Mouse (Mus musculus) kidney, adult 8-10 months (tissue): ENCODE results near the gene Arhgap35.

ENCODE experiments used
- DNase-seq, 2 experiments: peaks; one replicate each; pipeline ENCODE4 v3.0.0; 2022

Gene Arhgap35

GRCm38 (mm10) chr7:16517198-16517597 is 97.6 kb downstream of the Arhgap35 start:
- DNase-seq: no peak

GRCm38 (mm10) chr7:16507284-16507683 is 107.5 kb downstream of the Arhgap35 start:
- peak; percentile 44 to 75 for DNase-seq

GRCm38 (mm10) chr7:16505226-16505593 is 109.6 kb downstream of the Arhgap35 start:
- no peak for DNase-seq

- peak; percentile 8 to 17 for DNase-seq
Observed at GRCm38 (mm10) chr7:16504573-16505225, 110.1 kb downstream of the Arhgap35 start.

GRCm38 (mm10) chr7:16501571-16501970 is 113.2 kb downstream of the Arhgap35 start:
- DNase-seq: no peak

- DNase-seq: no peak
Observed at GRCm38 (mm10) chr7:16499671-16500104, 115.1 kb downstream of the Arhgap35 start.

- DNase-seq: no peak
Observed at GRCm38 (mm10) chr7:16496260-16496659, 118.5 kb downstream of the Arhgap35 start.

GRCm38 (mm10) chr7:16493361-16493760 is 121.4 kb downstream of the Arhgap35 start:
- DNase-seq: peak; percentile 11 to 50

- DNase-seq: no peak
Observed at GRCm38 (mm10) chr7:16492211-16492610, 122.6 kb downstream of the Arhgap35 start.

GRCm38 (mm10) chr7:16491759-16492158 is 123.0 kb downstream of the Arhgap35 start:
- peak; percentile 37 to 68 for DNase-seq

GRCm38 (mm10) chr7:16489948-16490347 is 124.8 kb downstream of the Arhgap35 start:
- DNase-seq: peak in 1 of 2 experiments; percentile 44

- no peak for DNase-seq
Observed at GRCm38 (mm10) chr7:16488816-16489215, 126.0 kb downstream of the Arhgap35 start.

GRCm38 (mm10) chr7:16477628-16478027 is 137.2 kb downstream of the Arhgap35 start, which contains the start of gene Npas1:
TSS of gene Npas1 (minus strand) at chr7:16477728.
- DNase-seq: no peak

- no peak for DNase-seq
Observed at GRCm38 (mm10) chr7:16476600-16476989, 138.2 kb downstream of the Arhgap35 start.

- no peak for DNase-seq
Observed at GRCm38 (mm10) chr7:16475764-16476599, 138.8 kb downstream of the Arhgap35 start.

- DNase-seq: no peak
Observed at GRCm38 (mm10) chr7:16475321-16475720, 139.5 kb downstream of the Arhgap35 start.

- no peak for DNase-seq
Observed at GRCm38 (mm10) chr7:16474445-16474844, 140.3 kb downstream of the Arhgap35 start.

GRCm38 (mm10) chr7:16473847-16474246 is 140.9 kb downstream of the Arhgap35 start:
- no peak for DNase-seq

GRCm38 (mm10) chr7:16472116-16472709 is 142.6 kb downstream of the Arhgap35 start:
- no peak for DNase-seq

GRCm38 (mm10) chr7:16471549-16471948 is 143.2 kb downstream of the Arhgap35 start:
- DNase-seq: no peak

GRCm38 (mm10) chr7:16468115-16468514 is 146.7 kb downstream of the Arhgap35 start:
- no peak for DNase-seq

GRCm38 (mm10) chr7:16466565-16466964 is 148.2 kb downstream of the Arhgap35 start:
- DNase-seq: no peak

- no peak for DNase-seq
Observed at GRCm38 (mm10) chr7:16465568-16465967, 149.2 kb downstream of the Arhgap35 start.

- DNase-seq: peak; percentile 45 to 79
Observed at GRCm38 (mm10) chr7:16465160-16465559, 149.6 kb downstream of the Arhgap35 start.
